Mouse (Mus musculus) layer of hippocampus, adult 9-10 months (tissue): ENCODE data around the gene Ano9.

Source experiments
- DNase-seq: peaks from one replicate; pipeline ENCODE4 v3.0.0; 2022; ENCODE audit warnings: low spot score

The Ano9 gene

GRCm38 (mm10) chr7:141062525-141062924 lies 55.1 kb downstream of the Ano9 start:
- DNase-seq: no peak

GRCm38 (mm10) chr7:141061269-141061692 lies 56.3 kb downstream of the Ano9 start:
- no peak for DNase-seq

- DNase-seq: no peak
Measured at GRCm38 (mm10) chr7:141060426-141061242, 57.0 kb downstream of the Ano9 start, which contains the start of gene B4galnt4. Gene B4galnt4 (plus strand): TSS chr7:141061104.

GRCm38 (mm10) chr7:141059929-141060328 lies 57.7 kb downstream of the Ano9 start:
- no peak for DNase-seq

GRCm38 (mm10) chr7:141058601-141059341 lies 58.8 kb downstream of the Ano9 start:
- no peak for DNase-seq

GRCm38 (mm10) chr7:141057541-141057940 lies 60.1 kb downstream of the Ano9 start:
- no peak for DNase-seq

GRCm38 (mm10) chr7:141056976-141057375 lies 60.6 kb downstream of the Ano9 start:
- no peak for DNase-seq

- DNase-seq: no peak
Measured at GRCm38 (mm10) chr7:141055785-141056184, 61.8 kb downstream of the Ano9 start.

GRCm38 (mm10) chr7:141052421-141052820 lies 65.2 kb downstream of the Ano9 start:
- no peak for DNase-seq

GRCm38 (mm10) chr7:141052016-141052415 lies 65.6 kb downstream of the Ano9 start:
- DNase-seq: no peak
